ENCODE assay signal across 30 mouse cellular contexts in genomic region chr19:47047236-47047833, GRCm38 (mm10). TPM values are rescaled to one million over a fixed set of nuclear protein-coding genes. Genes with fewer than 3 reads are reported as not detected.
DNase-seq lines count a peak whose midpoint lies in the region; ATAC-seq lines count a peak whose summit lies in the region.
"Had no signal": no experiment of that assay in that cellular context is flagged by ENCODE, and none has a peak within 500 bp of the region (broad histone marks: within the 10 kb centered on the region; RNA-seq: fewer than 3 reads in every experiment).

No protein-coding gene starts in this region.

- H3K9ac ChIP-seq in forebrain, embryonic 12.5 days, result no peak overlapping the region
- H3K9ac ChIP-seq: embryonic facial prominence, embryonic 15.5 days; forebrain, embryonic 13.5 days; hindbrain, embryonic 15.5 days; limb, embryonic 12.5 days; liver, embryonic 15.5 days; lung, embryonic 14.5 days had no signal

- H3K27ac ChIP-seq in heart, embryonic 10.5 days, result no peak overlapping the region
- H3K27ac ChIP-seq in forebrain, embryonic 12.5 days, result no peak overlapping the region
- H3K27ac ChIP-seq: embryonic facial prominence, embryonic 10.5 days; embryonic facial prominence, embryonic 15.5 days; forebrain, embryonic 13.5 days; hindbrain, embryonic 10.5 days; hindbrain, embryonic 15.5 days; limb, embryonic 12.5 days; liver, embryonic 15.5 days; midbrain, embryonic 10.5 days had no signal

- no peak overlapping the region for H3K4me2 ChIP-seq in forebrain, embryonic 12.5 days
- H3K4me2 ChIP-seq: embryonic facial prominence, embryonic 15.5 days; forebrain, embryonic 13.5 days; hindbrain, embryonic 15.5 days; limb, embryonic 12.5 days; liver, embryonic 15.5 days; lung, embryonic 14.5 days had no signal

- no peaks in the 10 kb centered on the region for H3K27me3 ChIP-seq in heart, embryonic 10.5 days (ENCODE audit: insufficient read depth, poor library complexity, severe bottlenecking)
- no peaks in the 10 kb centered on the region for H3K27me3 ChIP-seq in forebrain, embryonic 12.5 days
- H3K27me3 ChIP-seq: embryonic facial prominence, embryonic 15.5 days; forebrain, embryonic 13.5 days; hindbrain, embryonic 15.5 days; limb, embryonic 12.5 days; liver, embryonic 15.5 days had no signal

- H3K4me1 ChIP-seq in heart, embryonic 10.5 days, result peaks cover 13% of the 10 kb centered on the region
- peaks cover 17% of the 10 kb centered on the region for H3K4me1 ChIP-seq in forebrain, embryonic 12.5 days

- no peaks in the 10 kb centered on the region for H3K9me3 ChIP-seq in heart, embryonic 10.5 days
- no peaks in the 10 kb centered on the region for H3K9me3 ChIP-seq in forebrain, embryonic 12.5 days
- H3K9me3 ChIP-seq: embryonic facial prominence, embryonic 10.5 days; embryonic facial prominence, embryonic 15.5 days; forebrain, embryonic 13.5 days; G1E; hindbrain, embryonic 10.5 days; hindbrain, embryonic 15.5 days; limb, embryonic 12.5 days; liver, embryonic 15.5 days; midbrain, embryonic 10.5 days had no signal

- H3K4me3 ChIP-seq in heart, embryonic 10.5 days, result no peak overlapping the region
- H3K4me3 ChIP-seq in forebrain, embryonic 12.5 days (replicated peaks), result no peak overlapping the region
- H3K4me3 ChIP-seq: embryonic facial prominence, embryonic 10.5 days; embryonic facial prominence, embryonic 15.5 days; forebrain, embryonic 13.5 days; hindbrain, embryonic 10.5 days; hindbrain, embryonic 15.5 days; limb, embryonic 12.5 days; liver, embryonic 15.5 days; midbrain, embryonic 10.5 days had no signal

- no peak for ATAC-seq in forebrain, embryonic 12.5 days (ENCODE audit: low FRiP score)
- ATAC-seq: forebrain, embryonic 13.5 days; inflammation-experienced regulatory T-cells, adult 6 months had no signal

- DNase-seq in heart, adult 11 months, result peak; percentile 66
- DNase-seq in heart, embryonic 10.5 days (ENCODE audit: low spot score), result no peak
- peak; percentile 70 for DNase-seq in WW6 (ENCODE audit: low read depth, low spot score)
- DNase-seq in adrenal gland, postnatal 14 days, result peak; percentile 71
- DNase-seq in right cerebral cortex, postnatal 10 days (ENCODE audit: low spot score in 2 of 2), result no peak
- no peak for DNase-seq in frontal cortex, postnatal 25 days (ENCODE audit: low spot score in 2 of 2)
- DNase-seq: cerebellum, adult 8-10 months; cerebellum, postnatal 25 days; gastrocnemius, postnatal 36 days; heart, postnatal 14 days; kidney, adult 11 months; kidney, postnatal 14 days; lung, embryonic 14.5 days; lung, postnatal 14 days; right cerebral cortex, postnatal 14 days; thymus, postnatal 36 days had no signal

- 78% methylated on average over 13 of the region's 13 CpGs for WGBS in heart, embryonic 10.5 days
- 88% methylated on average over 13 of the region's 13 CpGs for WGBS in forebrain, embryonic 12.5 days

- H3K36me3 ChIP-seq in heart, embryonic 10.5 days, result peaks cover 36% of the 10 kb centered on the region
- H3K36me3 ChIP-seq in forebrain, embryonic 12.5 days (replicated peaks), result peaks cover 34% of the 10 kb centered on the region

RNA-seq across cellular contexts. Expression of gene Pcgf6, which starts 3.4 kb away (rescaled TPM):
- 14.4 and 21.5 TPM in 2 replicates for polyA plus RNA-seq in heart, embryonic 10.5 days (2016; fragmentation: Nextera tagmentation; extraction: Ambion mirVana)
- total RNA-seq in adrenal gland, postnatal 14 days (2021), result 8.4 and 9.4 TPM in 2 replicates
- 32.6 and 33.4 TPM in 2 replicates for polyA plus RNA-seq in forebrain, embryonic 12.5 days (2016; fragmentation: Nextera tagmentation; extraction: Ambion mirVana)

RNA-seq across cellular contexts. Expression of gene Taf5, which starts 20.2 kb away (rescaled TPM):
- polyA plus RNA-seq in heart, embryonic 10.5 days (2016; fragmentation: Nextera tagmentation; extraction: Ambion mirVana), result 3.9 and 7.3 TPM in 2 replicates
- 4.3 and 4.6 TPM in 2 replicates for total RNA-seq in adrenal gland, postnatal 14 days (2021)
- 10.7 and 11.4 TPM in 2 replicates for polyA plus RNA-seq in forebrain, embryonic 12.5 days (2016; fragmentation: Nextera tagmentation; extraction: Ambion mirVana)

RNA-seq across cellular contexts. Expression of gene Nt5c2, which starts 32.4 kb away (rescaled TPM):
- 71.8 and 86.3 TPM in 2 replicates for polyA plus RNA-seq in heart, embryonic 10.5 days (2016; fragmentation: Nextera tagmentation; extraction: Ambion mirVana)
- 79.8 and 82.3 TPM in 2 replicates for total RNA-seq in adrenal gland, postnatal 14 days (2021)
- polyA plus RNA-seq in forebrain, embryonic 12.5 days (2016; fragmentation: Nextera tagmentation; extraction: Ambion mirVana), result 74.0 and 76.0 TPM in 2 replicates

RNA-seq across cellular contexts. Expression of gene Ina, which starts 32.8 kb away (rescaled TPM):
- polyA plus RNA-seq in heart, embryonic 10.5 days (2016; fragmentation: Nextera tagmentation; extraction: Ambion mirVana), result 0.15 and 0.60 TPM in 2 replicates
- total RNA-seq in adrenal gland, postnatal 14 days (2021), result 7.5 and 9.6 TPM in 2 replicates
- polyA plus RNA-seq in forebrain, embryonic 12.5 days (2016; fragmentation: Nextera tagmentation; extraction: Ambion mirVana), result 204 and 215 TPM in 2 replicates
- total RNA-seq: gastrocnemius, postnatal 36 days; heart, postnatal 14 days; liver, adult 2 months; megakaryocyte progenitor cell, adult 5-6 weeks; monocyte, adult 5-6 weeks had no signal
- polyA plus RNA-seq: G1E; inflammation-experienced regulatory T-cells, adult 6 months; liver, adult 2 months had no signal

RNA-seq across cellular contexts. Expression of gene Usmg5, which starts 43.1 kb away (rescaled TPM):
- 1,489 and 2,027 TPM in 2 replicates for polyA plus RNA-seq in heart, embryonic 10.5 days (2016; fragmentation: Nextera tagmentation; extraction: Ambion mirVana)
- total RNA-seq in adrenal gland, postnatal 14 days (2021), result 939 and 985 TPM in 2 replicates
- polyA plus RNA-seq in forebrain, embryonic 12.5 days (2016; fragmentation: Nextera tagmentation; extraction: Ambion mirVana), result 1,294 and 1,345 TPM in 2 replicates

Comparison
In these comparisons a context has a peak if more than half of its experiments do, and no peak if none do; other contexts are left out.
1. DNase-seq: peak in heart, adult 11 months (single experiment), WW6 (single experiment) and adrenal gland, postnatal 14 days (single experiment); none in heart, embryonic 10.5 days (single experiment), right cerebral cortex, postnatal 10 days (0 of 2) and frontal cortex, postnatal 25 days (0 of 2).